Mouse (Mus musculus) embryonic facial prominence, embryonic 14.5 days (tissue): ENCODE data around the gene Apol9a. TPM values are rescaled to one million over a fixed set of nuclear protein-coding genes. Genes with fewer than 3 reads are reported as not detected.
"Not testable (repeated sequence)": the region's sequence is repeated elsewhere in the genome, so short reads cannot be mapped to it uniquely, and the experiment has no call there.

Source experiments
- ATAC-seq: fragments of 200-750 bp; cut with Nextera tagmentation; 2 replicates; pipeline ENCODE4 v1.8.0; 2017; ENCODE audit warnings: low read depth, moderate number of reproducible peaks, moderate TSS enrichment
- DNase-seq: peaks from one replicate; pipeline ENCODE4 v3.0.0-alpha.2; 2015; ENCODE audit warnings: low spot score
- H3K27ac ChIP-seq: fragments of 300-500 bp; sonication (generic); replicated peaks from 2 replicates; pipeline ENCODE4 v1.5.1; 2014; ENCODE audit warnings: low read depth, mild to moderate bottlenecking, low read length, moderate library complexity
- H3K27me3 ChIP-seq: fragments of 300-500 bp; sonication (generic); replicated peaks from 2 replicates; pipeline ENCODE4 v1.6.1; 2014; ENCODE audit warnings: low read length; ENCODE audit not compliant: control insufficient read depth, insufficient read depth
- H3K36me3 ChIP-seq: fragments of 300-500 bp; sonication (generic); 2 replicates; pipeline ENCODE4 v1.6.1; 2014; ENCODE audit warnings: low read length, mixed read lengths; ENCODE audit not compliant: control insufficient read depth, insufficient read depth
- H3K4me1 ChIP-seq: fragments of 300-500 bp; sonication (generic); 2 replicates; pipeline ENCODE4 v1.6.1; 2014; ENCODE audit warnings: antibody characterized with exemption, low read length; ENCODE audit not compliant: control insufficient read depth, insufficient read depth
- H3K4me2 ChIP-seq: fragments of 300-500 bp; sonication (generic); 2 replicates; pipeline ENCODE4 v1.6.1; 2014; ENCODE audit warnings: low read depth, mild to moderate bottlenecking, low read length, moderate library complexity, mixed read lengths
- H3K4me3 ChIP-seq: fragments of 300-500 bp; sonication (generic); 2 replicates; pipeline ENCODE4 v1.5.1; 2014; ENCODE audit warnings: low read depth, mild to moderate bottlenecking, low read length
- H3K9ac ChIP-seq: fragments of 300-500 bp; sonication (generic); 2 replicates; pipeline ENCODE4 v1.6.1; 2014; ENCODE audit warnings: low read depth, mild to moderate bottlenecking, low read length, moderate library complexity, mixed read lengths
- H3K9me3 ChIP-seq: fragments of 300-500 bp; sonication (generic); 2 replicates; pipeline ENCODE4 v1.6.1; 2016; ENCODE audit warnings: low read length; ENCODE audit not compliant: control insufficient read depth
- WGBS: fragments of 180-500 bp; shearing (Covaris S2); extraction: QIAGEN DNeasy Blood & Tissue Kit; methylation state at CpG from one replicate; pipeline ENCODE4 v1.1.7; 2014; 5-methylcytosine and 5-hydroxymethylcytosine counted together
- polyA plus RNA-seq: library from polyadenylated mRNA; unstranded; fragments of >200 nt; fragmentation: Nextera tagmentation; extraction: Ambion mirVana; gene quantifications from 2 replicates; pipeline ENCODE4 v1.2.1, GENCODE M21; 2014

Apol9a gene
- 0.31 TPM in 1 of 2 replicates, not detected in the other for polyA plus RNA-seq

- WGBS = 60% methylated on average over 1 of the region's 4 CpGs
- not testable (repeated sequence) for H3K4me2 ChIP-seq, H3K9me3 ChIP-seq, H3K4me3 ChIP-seq, H3K9ac ChIP-seq, ATAC-seq, H3K27ac ChIP-seq, H3K27me3 ChIP-seq, H3K36me3 ChIP-seq, H3K4me1 ChIP-seq, DNase-seq
Measured at GRCm38 (mm10) chr15:77411035-77411434, at the start of gene Apol9a. Apol9a (minus strand) TSS chr15:77411135.

GRCm38 (mm10) chr15:77449927-77450326, 39.0 kb upstream of the Apol9a start:
- DNase-seq = peak; percentile 0
- not testable (repeated sequence) for ATAC-seq, H3K36me3 ChIP-seq, H3K27ac ChIP-seq, H3K9ac ChIP-seq, H3K9me3 ChIP-seq, H3K4me1 ChIP-seq, H3K4me3 ChIP-seq, H3K4me2 ChIP-seq, H3K27me3 ChIP-seq
- 52% methylated on average over 10 of the region's 10 CpGs for WGBS

GRCm38 (mm10) chr15:77447392-77447791, 36.5 kb upstream of the Apol9a start, which contains the start of gene Apol7b:
Apol7b (minus strand) TSS chr15:77447492.
- H3K4me1 ChIP-seq, ATAC-seq, H3K9ac ChIP-seq, H3K36me3 ChIP-seq, H3K27ac ChIP-seq, H3K4me3 ChIP-seq, H3K27me3 ChIP-seq, DNase-seq, H3K4me2 ChIP-seq, H3K9me3 ChIP-seq: not testable (repeated sequence)
- 78% methylated on average over 2 of the region's 2 CpGs for WGBS

- H3K27me3 ChIP-seq, ATAC-seq, H3K4me2 ChIP-seq, H3K4me3 ChIP-seq, H3K9me3 ChIP-seq, H3K9ac ChIP-seq, H3K36me3 ChIP-seq, H3K27ac ChIP-seq, H3K4me1 ChIP-seq, DNase-seq: not testable (repeated sequence)
- 43% methylated on average over 1 of the region's 1 CpGs for WGBS
Measured at GRCm38 (mm10) chr15:77445668-77446067, 34.7 kb upstream of the Apol9a start.

- not testable (repeated sequence) for H3K4me3 ChIP-seq
- 80% methylated on average over 8 of the region's 8 CpGs for WGBS
Measured at GRCm38 (mm10) chr15:77444746-77445145, 33.8 kb upstream of the Apol9a start.

GRCm38 (mm10) chr15:77428690-77429448, 17.9 kb upstream of the Apol9a start:
- WGBS = 76% methylated on average over 8 of the region's 10 CpGs
- not testable (repeated sequence) for H3K4me3 ChIP-seq, H3K27ac ChIP-seq, H3K9ac ChIP-seq, H3K4me2 ChIP-seq, H3K27me3 ChIP-seq, H3K9me3 ChIP-seq, H3K4me1 ChIP-seq, H3K36me3 ChIP-seq, DNase-seq, ATAC-seq

More at GRCm38 (mm10) chr15:77444746-77445145, 33.8 kb upstream of the Apol9a start:
- ATAC-seq, H3K27me3 ChIP-seq, H3K36me3 ChIP-seq, H3K9me3 ChIP-seq, H3K9ac ChIP-seq, H3K4me2 ChIP-seq, H3K4me1 ChIP-seq, H3K27ac ChIP-seq: not testable (repeated sequence)
- peak; percentile 0 for DNase-seq

- not testable (repeated sequence) for H3K27me3 ChIP-seq, H3K4me2 ChIP-seq, H3K9me3 ChIP-seq, H3K4me1 ChIP-seq, H3K36me3 ChIP-seq, H3K9ac ChIP-seq, ATAC-seq, H3K27ac ChIP-seq, H3K4me3 ChIP-seq, DNase-seq
- WGBS = 65% methylated on average over 3 of the region's 7 CpGs
Measured at GRCm38 (mm10) chr15:77422925-77423324, 12.0 kb upstream of the Apol9a start.

- WGBS = no CpG with 5 or more reads among the region's 3 CpGs
- not testable (repeated sequence) for H3K36me3 ChIP-seq
Measured at GRCm38 (mm10) chr15:77419657-77420056, 8.7 kb upstream of the Apol9a start.

More at GRCm38 (mm10) chr15:77419657-77420056, 8.7 kb upstream of the Apol9a start:
- not testable (repeated sequence) for H3K27ac ChIP-seq, ATAC-seq, H3K27me3 ChIP-seq, H3K4me1 ChIP-seq, DNase-seq, H3K4me2 ChIP-seq, H3K9me3 ChIP-seq, H3K9ac ChIP-seq, H3K4me3 ChIP-seq
